Mouse (Mus musculus): ENCODE data around the gene Grik4.

DNA sequence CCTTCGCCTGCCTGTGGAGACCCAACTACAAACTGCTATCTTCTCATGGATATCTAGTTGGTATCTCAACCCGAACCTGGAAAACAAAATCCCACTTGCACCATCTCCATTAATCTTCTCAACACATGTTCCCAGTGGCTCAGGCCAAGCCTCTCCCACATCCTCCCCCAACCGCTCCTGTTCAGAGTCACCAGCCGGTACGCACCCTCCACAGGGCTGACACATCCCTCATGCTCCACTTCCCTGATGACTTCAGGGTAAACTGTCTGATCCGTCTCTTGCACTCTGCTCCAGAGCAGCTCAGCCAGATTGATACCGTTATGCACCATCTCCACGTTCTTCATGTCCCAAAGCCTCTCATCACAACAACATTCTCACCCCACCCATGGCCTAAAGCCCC, 198.3 kb downstream of the Grik4 start:
- TF ChIP-seq CTCF (IDR thresholded peaks at IDR 0.05; ENCODE audit: low read depth) (no peak), EP300 (optimal IDR thresholded peaks at IDR 0.05) (no peak)

All from stomach, postnatal 0 days (tissue).